Mouse (Mus musculus): ENCODE results near the gene Atad5. TPM values are rescaled to one million over a fixed set of nuclear protein-coding genes. Genes with fewer than 3 reads are reported as not detected.

Gene Atad5
- polyA plus RNA-seq, 1 experiment from 2014 or later: 9.1 TPM

DNA sequence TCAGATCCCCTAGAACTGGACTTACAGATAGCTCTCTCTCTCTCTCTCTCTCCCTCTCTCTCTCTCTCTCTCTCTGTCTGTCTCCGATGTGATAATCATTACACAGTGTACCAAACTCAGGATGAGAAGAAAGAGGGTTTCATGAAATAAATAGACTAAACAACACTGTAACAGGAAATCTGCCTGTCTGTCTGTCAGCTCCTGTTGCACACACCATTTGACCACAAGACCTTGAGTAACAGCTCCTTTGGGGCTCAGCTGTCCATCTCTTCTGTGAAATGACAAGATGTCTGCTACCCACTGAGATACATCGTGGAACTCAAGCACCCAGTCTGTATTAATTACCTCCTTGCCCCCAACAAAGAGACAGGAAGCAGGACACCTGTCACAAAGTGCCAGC is 62.3 kb downstream of the Atad5 start:
- Histone ChIP-seq H3K27ac (replicated peaks) (no peak overlapping the region), H3K4me3 (replicated peaks) (no peak overlapping the region), H3K9me3 (replicated peaks) (no peaks in the 10 kb centered on the region), H3K36me3 (replicated peaks) (no peaks in the 10 kb centered on the region), H3K9ac (no peak overlapping the region), H3K4me1 (replicated peaks) (peaks cover 23% of the 10 kb centered on the region), H3K27me3 (peaks cover 30% of the 10 kb centered on the region), H3K4me2 (no peak overlapping the region)
- ATAC-seq (ENCODE audit: insufficient read depth): no peak
- 17% methylated on average over 2 of the region's 2 CpGs for WGBS (ENCODE audit: insufficient replicate concordance)

DNA sequence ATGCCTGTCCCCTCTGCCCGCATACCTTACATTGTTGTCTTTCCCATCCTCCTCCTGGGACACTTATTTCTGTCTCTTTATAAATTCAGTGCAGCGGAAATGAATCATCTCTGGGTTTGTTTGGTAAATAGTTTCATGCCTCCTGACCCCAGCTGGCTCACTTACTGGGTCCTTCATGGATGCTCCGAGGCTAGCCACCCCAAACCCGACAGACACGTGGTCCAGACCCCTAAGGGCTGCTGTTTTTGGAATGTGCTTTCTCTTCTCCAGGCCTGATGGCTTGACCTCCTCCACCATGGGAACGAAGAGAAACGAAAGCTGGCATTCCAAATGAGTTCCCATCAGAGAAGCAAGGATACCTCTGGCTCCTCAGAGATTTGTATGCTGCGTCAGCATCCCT is 63.2 kb downstream of the Atad5 start:
- ATAC-seq (ENCODE audit: insufficient read depth): no peak
- H3K4me3 ChIP-seq (replicated peaks): no peak overlapping the region
- 63% methylated on average over 8 of the region's 8 CpGs for WGBS (ENCODE audit: insufficient replicate concordance)
- no peak overlapping the region for H3K4me2 ChIP-seq
- H3K4me1 ChIP-seq (replicated peaks): peaks cover 17% of the 10 kb centered on the region
- peaks cover 31% of the 10 kb centered on the region for H3K27me3 ChIP-seq
- H3K9ac ChIP-seq: no peak overlapping the region
- H3K27ac ChIP-seq (replicated peaks): no peak overlapping the region
- no peaks in the 10 kb centered on the region for H3K36me3 ChIP-seq (replicated peaks)
- H3K9me3 ChIP-seq (replicated peaks): no peaks in the 10 kb centered on the region

DNA sequence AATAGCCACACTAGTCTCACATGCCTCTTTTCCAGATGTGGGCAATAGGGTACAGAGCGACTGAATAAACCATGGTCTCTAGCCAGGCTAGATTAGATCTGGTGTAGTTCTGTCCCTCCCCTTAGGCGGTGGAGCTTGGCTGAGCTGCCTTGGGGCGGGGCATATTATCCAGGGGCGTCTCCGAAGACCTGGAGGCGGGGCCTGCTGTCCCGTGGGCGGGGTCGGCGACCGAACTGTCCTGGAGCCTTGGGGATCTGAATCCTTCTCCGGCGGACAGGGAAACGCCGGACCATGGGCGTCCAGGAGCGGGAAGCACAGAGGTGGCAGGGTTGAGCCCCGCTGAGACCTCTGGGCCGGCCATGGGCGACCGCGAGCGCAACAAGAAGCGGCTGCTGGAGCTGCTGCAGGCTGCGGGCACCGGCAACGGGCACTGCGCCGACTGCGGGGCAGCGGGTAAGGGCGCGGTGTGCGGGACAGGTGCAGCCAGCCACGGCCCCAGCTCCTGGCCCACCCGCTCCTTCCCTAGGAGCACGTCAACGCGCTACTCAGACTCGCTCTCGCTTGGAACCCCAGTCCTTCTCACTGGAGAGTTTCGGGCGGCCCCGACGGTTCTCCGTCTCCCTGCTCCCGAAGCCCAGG is 64.8 kb downstream of the Atad5 start, which contains the start of gene Adap2:
TSS of gene Adap2 (plus strand) at position 249 of the 639 bp plus-strand sequence.
- Histone ChIP-seq H3K27ac (replicated peaks) (0 out of 2 replicates have a peak within 1 kb of the TSS, but pooled peaks have one; percentile 3), H3K9me3 (replicated peaks) (no peaks in the 10 kb centered on the region), H3K4me1 (replicated peaks) (peaks cover 17% of the 10 kb centered on the region), H3K4me3 (replicated peaks) (peak within 1 kb of the TSS; percentile 68), H3K4me2 (peak within 1 kb of the TSS; percentile 84), H3K27me3 (peaks cover 34% of the 10 kb centered on the region), H3K36me3 (replicated peaks) (no peaks in the 10 kb centered on the region), H3K9ac (peak within 1 kb of the TSS; percentile 55; the same call in 1 of the 2 replicates)
- 2% methylated on average over 47 of the region's 47 CpGs for WGBS (ENCODE audit: insufficient replicate concordance)
- peak; percentile 88 for ATAC-seq (ENCODE audit: insufficient read depth)

DNA sequence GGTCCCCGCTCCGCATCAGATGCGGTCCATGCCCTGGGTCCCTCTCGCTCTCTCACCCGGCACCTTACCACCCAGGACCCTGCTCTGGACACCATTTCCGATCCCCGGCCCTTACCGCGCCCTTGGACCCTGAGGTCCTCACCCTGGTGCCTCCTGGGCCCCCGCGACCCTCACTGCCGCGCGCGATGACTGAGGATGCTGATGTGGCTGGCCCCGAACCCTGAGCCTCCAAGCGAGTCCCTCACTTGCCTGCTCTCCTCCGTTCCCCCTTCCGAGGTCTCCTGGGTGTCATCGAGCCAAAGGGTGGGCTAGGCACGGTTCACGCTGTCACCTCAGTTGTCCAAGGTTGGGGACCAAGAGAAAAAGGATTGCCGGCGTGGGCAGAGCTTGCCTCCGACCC is 65.3 kb downstream of the Atad5 start:
- 32% methylated on average over 25 of the region's 25 CpGs for WGBS (ENCODE audit: insufficient replicate concordance)
- Histone ChIP-seq H3K4me3 (replicated peaks) (peak overlapping the region; percentile 68), H3K4me2 (peak overlapping the region; percentile 84), H3K27me3 (peaks cover 34% of the 10 kb centered on the region), H3K4me1 (replicated peaks) (peaks cover 17% of the 10 kb centered on the region), H3K36me3 (replicated peaks) (no peaks in the 10 kb centered on the region), H3K27ac (replicated peaks) (0 out of 2 replicates have a peak overlapping the region, but pooled peaks have one; percentile 3), H3K9ac (peak overlapping the region; percentile 55; the same call in 1 of the 2 replicates), H3K9me3 (replicated peaks) (no peaks in the 10 kb centered on the region)
- ATAC-seq (ENCODE audit: insufficient read depth): no peak

DNA sequence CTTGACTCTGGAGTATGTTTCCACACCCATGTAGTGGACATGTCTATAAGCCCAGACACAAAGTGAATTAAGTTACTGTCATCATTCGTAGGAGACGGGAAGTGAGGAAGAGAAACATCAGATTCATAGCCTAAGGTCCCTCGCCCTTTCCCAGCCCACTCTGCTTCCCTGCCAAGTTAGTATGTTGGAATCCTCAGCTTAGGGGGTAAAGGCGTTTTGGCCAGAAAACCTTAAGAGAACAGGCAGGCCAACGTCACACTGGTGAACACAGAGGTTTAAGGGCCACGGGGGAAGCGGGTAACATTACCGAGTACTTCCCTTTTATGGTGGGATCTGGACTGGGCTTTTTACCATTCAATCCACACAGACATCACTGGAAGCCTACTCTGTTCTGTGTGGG is 66.3 kb downstream of the Atad5 start:
- H3K27me3 ChIP-seq: peaks cover 34% of the 10 kb centered on the region
- H3K9me3 ChIP-seq (replicated peaks): no peaks in the 10 kb centered on the region
- H3K27ac ChIP-seq (replicated peaks): no peak overlapping the region
- no peak overlapping the region for H3K9ac ChIP-seq
- no peaks in the 10 kb centered on the region for H3K36me3 ChIP-seq (replicated peaks)
- H3K4me2 ChIP-seq: no peak overlapping the region
- WGBS (ENCODE audit: insufficient replicate concordance): 63% methylated on average over 8 of the region's 8 CpGs
- H3K4me1 ChIP-seq (replicated peaks): peaks cover 17% of the 10 kb centered on the region
- no peak overlapping the region for H3K4me3 ChIP-seq (replicated peaks)
- no peak for ATAC-seq (ENCODE audit: insufficient read depth)

DNA sequence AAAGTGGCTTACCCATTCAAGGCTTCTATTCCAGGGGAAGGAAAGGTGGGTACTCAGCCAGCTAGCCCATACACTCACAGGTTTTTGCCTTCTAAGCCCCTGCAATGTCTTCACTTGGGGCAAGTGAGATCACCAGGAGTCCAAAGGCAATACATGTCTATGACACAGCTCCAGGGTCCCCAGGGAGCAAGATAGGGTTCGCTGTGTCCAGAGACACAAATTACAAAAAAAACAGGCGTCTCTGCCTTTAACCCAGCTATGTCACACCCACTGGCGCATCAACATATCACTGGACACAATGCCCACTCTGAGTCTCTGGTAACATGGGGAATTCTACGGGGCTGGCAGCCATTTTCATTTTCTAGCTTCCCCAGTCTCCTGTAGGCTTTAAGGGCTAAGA is 66.8 kb downstream of the Atad5 start:
- Histone ChIP-seq H3K9ac (no peak overlapping the region), H3K4me2 (no peak overlapping the region), H3K4me1 (replicated peaks) (peaks cover 17% of the 10 kb centered on the region), H3K27me3 (peaks cover 34% of the 10 kb centered on the region), H3K27ac (replicated peaks) (no peak overlapping the region), H3K9me3 (replicated peaks) (no peaks in the 10 kb centered on the region), H3K4me3 (replicated peaks) (no peak overlapping the region), H3K36me3 (replicated peaks) (no peaks in the 10 kb centered on the region)
- ATAC-seq (ENCODE audit: insufficient read depth): no peak
- WGBS (ENCODE audit: insufficient replicate concordance): 69% methylated on average over 4 of the region's 4 CpGs

DNA sequence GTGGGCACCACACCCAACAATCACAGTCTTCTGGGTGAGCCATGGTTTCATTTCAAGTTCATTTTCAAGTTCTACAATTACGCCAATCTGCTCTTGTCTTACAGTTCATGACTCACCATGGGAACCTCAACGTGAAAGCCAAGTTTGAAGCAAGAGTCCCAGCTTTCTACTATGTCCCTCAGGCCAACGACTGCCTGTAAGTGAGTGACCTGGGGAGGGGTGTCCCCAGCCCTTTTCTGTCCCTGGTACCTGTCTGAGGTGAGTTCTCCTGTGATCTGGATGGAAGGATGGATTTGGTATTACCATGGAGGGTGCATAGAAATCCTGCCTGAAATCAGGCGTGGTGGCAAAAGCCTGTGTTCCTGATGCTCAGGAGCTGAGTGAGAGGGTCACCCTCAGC is 67.6 kb downstream of the Atad5 start:
- no peak overlapping the region for H3K9ac ChIP-seq

DNA sequence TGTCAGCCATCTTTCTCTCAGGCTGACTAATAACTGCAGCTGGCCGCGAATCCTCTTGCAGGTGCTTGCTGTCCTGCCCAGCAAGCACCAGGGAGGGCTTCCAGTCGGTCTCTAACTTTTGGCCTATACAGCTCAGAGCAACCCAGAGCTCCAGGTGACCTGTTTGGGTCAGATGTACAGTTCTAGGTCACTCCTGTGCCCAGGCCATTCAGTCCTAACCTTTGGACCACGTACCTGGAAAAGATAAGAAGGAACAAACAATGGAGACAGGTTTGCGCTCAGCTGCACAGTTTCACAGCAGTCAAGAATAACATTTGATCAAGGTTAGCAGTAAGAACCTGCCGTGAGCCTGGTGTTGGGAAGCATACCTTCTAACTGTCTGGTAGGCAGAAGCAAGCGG is 69.8 kb downstream of the Atad5 start:
- Histone ChIP-seq H3K4me2 (no peak overlapping the region), H3K27me3 (peaks cover 30% of the 10 kb centered on the region), H3K9ac (no peak overlapping the region), H3K27ac (replicated peaks) (0 out of 2 replicates have a peak overlapping the region, but pooled peaks have one; percentile 16), H3K36me3 (replicated peaks) (no peaks in the 10 kb centered on the region), H3K9me3 (replicated peaks) (no peaks in the 10 kb centered on the region), H3K4me1 (replicated peaks) (peaks cover 8% of the 10 kb centered on the region), H3K4me3 (replicated peaks) (no peak overlapping the region)
- 59% methylated on average over 7 of the region's 7 CpGs for WGBS (ENCODE audit: insufficient replicate concordance)
- ATAC-seq (ENCODE audit: insufficient read depth): peak; percentile 59

More for the DNA sequence above, 67.6 kb downstream of the Atad5 start:
- H3K4me1 ChIP-seq (replicated peaks): peaks cover 17% of the 10 kb centered on the region
- peaks cover 34% of the 10 kb centered on the region for H3K27me3 ChIP-seq
- no peak overlapping the region for H3K4me2 ChIP-seq
- 62% methylated on average over 4 of the region's 4 CpGs for WGBS (ENCODE audit: insufficient replicate concordance)
- no peaks in the 10 kb centered on the region for H3K9me3 ChIP-seq (replicated peaks)
- no peak overlapping the region for H3K4me3 ChIP-seq (replicated peaks)
- ATAC-seq (ENCODE audit: insufficient read depth): no peak
- H3K27ac ChIP-seq (replicated peaks): no peak overlapping the region
- no peaks in the 10 kb centered on the region for H3K36me3 ChIP-seq (replicated peaks)

DNA sequence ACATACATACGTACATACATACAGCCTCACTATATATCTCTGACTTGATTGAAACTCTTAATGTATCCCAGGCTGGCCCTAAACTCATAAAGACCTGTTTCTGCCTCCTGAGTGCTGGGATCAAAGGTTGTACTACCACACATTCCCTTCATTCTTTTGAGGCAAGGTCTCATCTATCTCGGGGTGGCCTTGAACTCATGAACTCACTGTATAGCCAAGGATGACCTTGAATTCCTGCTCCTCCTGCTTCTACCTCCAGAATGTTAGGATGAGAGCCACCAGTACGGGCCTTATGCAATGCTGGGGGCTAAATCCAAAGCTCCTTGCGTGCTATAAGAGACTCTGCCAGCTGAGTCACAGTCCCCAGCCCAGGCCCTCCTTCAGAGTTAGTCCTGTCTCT is 71.8 kb downstream of the Atad5 start:
- no peak overlapping the region for H3K4me2 ChIP-seq
- no peak overlapping the region for H3K4me3 ChIP-seq (replicated peaks)
- ATAC-seq (ENCODE audit: insufficient read depth): no peak
- H3K9ac ChIP-seq: no peak overlapping the region
- H3K4me1 ChIP-seq (replicated peaks): no peaks in the 10 kb centered on the region
- peaks cover 9% of the 10 kb centered on the region for H3K27me3 ChIP-seq
- no peaks in the 10 kb centered on the region for H3K9me3 ChIP-seq (replicated peaks)
- peaks cover 5% of the 10 kb centered on the region for H3K36me3 ChIP-seq (replicated peaks)
- WGBS (ENCODE audit: insufficient replicate concordance): 62% methylated on average over 4 of the region's 4 CpGs
- no peak overlapping the region for H3K27ac ChIP-seq (replicated peaks)

DNA sequence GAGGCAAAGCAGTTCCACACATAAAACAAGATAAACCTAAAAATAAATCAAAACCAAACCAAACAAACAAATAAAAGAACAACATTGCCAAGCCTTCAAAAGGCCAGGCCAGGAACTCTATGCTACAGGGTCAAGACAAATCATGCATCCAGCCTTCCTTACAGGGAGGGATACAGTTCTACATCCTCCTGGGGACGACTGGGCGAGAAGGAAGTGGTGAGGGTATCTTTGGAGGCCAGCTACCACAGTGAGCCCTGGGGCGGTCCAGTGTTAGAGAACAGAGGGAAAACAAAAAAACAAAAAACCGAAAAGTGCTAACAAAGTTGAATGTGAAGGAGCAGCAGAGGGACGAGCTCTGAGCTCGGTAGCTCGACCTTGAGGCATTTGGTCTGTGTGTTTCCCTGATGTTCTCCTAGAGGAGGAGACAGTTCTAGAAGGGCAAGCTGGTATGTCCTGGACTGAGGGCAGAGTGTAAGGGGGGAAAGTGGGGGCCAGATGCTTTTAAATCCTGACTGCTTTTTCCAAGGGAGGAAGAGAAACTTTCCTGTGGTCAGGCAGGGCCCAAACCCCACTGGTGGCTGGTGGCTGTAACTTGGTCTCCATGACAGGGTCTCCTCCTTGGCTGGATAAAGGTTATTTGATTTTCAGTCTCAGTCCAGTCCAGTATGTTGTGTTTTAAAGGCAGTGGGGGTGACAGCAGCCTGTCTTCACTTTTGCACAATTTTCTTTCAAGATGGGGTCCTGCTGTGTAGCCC is 74.3 kb downstream of the Atad5 start:
- no peaks in the 10 kb centered on the region for H3K27me3 ChIP-seq
- WGBS (ENCODE audit: insufficient replicate concordance): 21% methylated on average over 7 of the region's 7 CpGs
- H3K9ac ChIP-seq: no peak overlapping the region
- peaks cover 9% of the 10 kb centered on the region for H3K36me3 ChIP-seq (replicated peaks)
- H3K4me2 ChIP-seq: no peak overlapping the region
- no peak overlapping the region for H3K27ac ChIP-seq (replicated peaks)
- H3K4me1 ChIP-seq (replicated peaks): no peaks in the 10 kb centered on the region; the same call in 1 of the 2 replicates
- no peak for ATAC-seq (ENCODE audit: insufficient read depth)
- no peaks in the 10 kb centered on the region; the same call in 1 of the 2 replicates for H3K9me3 ChIP-seq (replicated peaks)
- no peak overlapping the region for H3K4me3 ChIP-seq (replicated peaks)

DNA sequence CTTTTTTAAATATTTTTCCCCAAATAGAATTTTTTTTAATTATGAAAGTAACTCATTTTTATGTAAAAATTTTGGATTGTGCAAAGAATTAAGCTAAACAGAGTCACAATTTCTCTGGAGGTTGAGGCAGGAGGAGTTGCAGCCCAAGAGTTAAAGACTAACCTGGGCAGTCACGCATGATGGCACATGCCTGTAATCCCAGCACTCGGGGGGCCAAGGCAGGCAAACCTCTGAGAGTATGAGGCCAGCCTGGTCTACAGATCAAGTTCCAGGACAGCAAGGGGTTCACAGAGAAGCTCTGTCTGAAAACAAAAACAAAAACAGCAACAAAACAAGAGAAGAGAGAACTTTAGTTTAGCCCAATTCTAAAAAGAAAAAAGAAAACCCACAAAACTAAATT is 75.0 kb downstream of the Atad5 start:
- Histone ChIP-seq H3K27ac (replicated peaks) (no peak overlapping the region), H3K4me2 (no peak overlapping the region), H3K9ac (no peak overlapping the region), H3K27me3 (no peaks in the 10 kb centered on the region), H3K4me1 (replicated peaks) (no peaks in the 10 kb centered on the region; the same call in 1 of the 2 replicates), H3K4me3 (replicated peaks) (no peak overlapping the region), H3K9me3 (replicated peaks) (no peaks in the 10 kb centered on the region; the same call in 1 of the 2 replicates), H3K36me3 (replicated peaks) (peaks cover 9% of the 10 kb centered on the region)
- ATAC-seq (ENCODE audit: insufficient read depth): no peak
- WGBS (ENCODE audit: insufficient replicate concordance): 69% methylated on average over 2 of the region's 2 CpGs
